Mouse (Mus musculus): Measurements from ENCODE around the gene Myo16.

DNA sequence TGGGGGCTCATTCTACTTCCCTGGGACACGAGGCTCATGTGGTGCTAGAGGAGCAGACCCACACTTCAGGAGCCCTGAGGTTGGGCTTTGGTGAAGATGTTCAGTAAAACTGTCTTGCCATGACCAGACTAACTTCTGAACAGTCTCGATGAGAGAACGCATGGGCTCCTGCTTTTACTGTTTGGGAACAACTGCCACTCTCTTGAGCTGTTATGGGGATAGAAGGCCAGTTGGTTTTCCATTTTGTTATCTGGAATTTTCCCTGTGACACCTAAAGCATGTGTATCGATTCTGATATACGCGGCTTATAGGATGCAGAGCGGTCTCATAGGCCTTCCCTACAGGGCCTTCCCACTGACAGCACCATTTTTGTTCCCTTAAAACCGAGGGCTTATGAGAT, 485.2 kb downstream of the Myo16 start:
- TF ChIP-seq EP300 (optimal IDR thresholded peaks at IDR 0.05) (no peak), CTCF (IDR thresholded peaks at IDR 0.05; ENCODE audit: low read depth) (no peak)

Measured in stomach, postnatal 0 days (tissue).